Mouse (Mus musculus) embryo, embryonic 9.5 days (tissue): ENCODE data around the gene Pim1.
A peak's percentile ranks its signal among the peaks of the same experiment; 100 is the strongest.
"Not testable (repeated sequence)": the region's sequence is repeated elsewhere in the genome, so short reads cannot be mapped to it uniquely, and the experiment has no call there.

ENCODE experiments used
- DNase-seq: peaks from one replicate; pipeline ENCODE4 v3.0.0-alpha.2; 2017; ENCODE audit errors: extremely low spot score

Gene Pim1

GRCm38 (mm10) chr17:29494062-29494731 is 3.6 kb downstream of the Pim1 start:
- DNase-seq = no peak

GRCm38 (mm10) chr17:29494732-29495076 is 4.2 kb downstream of the Pim1 start:
- no peak for DNase-seq

DNA sequence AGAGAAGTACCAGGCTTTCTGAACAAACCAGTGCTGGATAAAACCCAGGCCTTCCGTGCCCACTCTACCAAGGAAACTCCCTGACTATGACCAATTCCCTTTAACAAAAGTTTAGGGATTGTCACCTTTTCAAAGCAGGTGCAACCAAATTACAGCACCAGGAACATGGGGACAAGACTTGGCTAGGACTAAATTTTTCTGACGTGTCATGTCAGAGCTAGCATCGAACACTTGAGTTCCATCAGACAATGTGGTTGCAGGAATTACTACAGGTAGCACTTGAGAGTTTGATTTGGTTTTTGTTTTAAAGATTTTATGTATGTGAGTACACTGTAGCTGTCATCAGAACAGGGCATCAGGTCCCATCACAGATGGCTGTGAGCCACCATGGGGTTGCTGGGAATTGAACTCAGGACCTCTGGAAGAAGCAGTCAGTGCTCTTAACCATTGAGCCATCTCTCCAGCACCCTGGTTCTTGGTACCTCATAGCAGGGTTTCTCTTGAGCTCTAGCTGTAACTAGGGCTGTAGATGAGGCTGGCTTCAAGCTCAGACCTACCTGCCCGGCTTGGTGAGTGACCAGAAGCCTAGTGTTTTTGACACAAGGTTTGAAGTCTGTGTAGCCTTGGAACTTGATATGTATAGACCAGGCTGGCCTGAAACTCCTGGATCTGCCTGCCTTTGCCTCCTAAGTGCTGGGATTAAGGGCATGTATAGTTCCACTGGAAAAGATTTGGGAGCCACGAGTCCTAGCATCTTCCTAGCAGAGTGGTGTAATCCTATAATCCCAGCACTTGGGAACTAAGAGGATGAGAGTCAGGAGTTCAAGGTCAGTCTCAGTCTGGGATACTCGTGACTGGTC is 5.9 kb downstream of the Pim1 start:
- DNase-seq = no peak

GRCm38 (mm10) chr17:29497071-29497354 is 6.5 kb downstream of the Pim1 start:
- DNase-seq = no peak

GRCm38 (mm10) chr17:29497481-29497880 is 6.9 kb downstream of the Pim1 start:
- DNase-seq = not testable (repeated sequence)

- DNase-seq = no peak
Observed at GRCm38 (mm10) chr17:29498028-29498427, 7.5 kb downstream of the Pim1 start.

GRCm38 (mm10) chr17:29498952-29499351 is 8.4 kb downstream of the Pim1 start:
- not testable (repeated sequence) for DNase-seq

GRCm38 (mm10) chr17:29499511-29499910 is 9.0 kb downstream of the Pim1 start:
- DNase-seq = no peak

GRCm38 (mm10) chr17:29500243-29500740 is 9.7 kb downstream of the Pim1 start:
- no peak for DNase-seq

DNA sequence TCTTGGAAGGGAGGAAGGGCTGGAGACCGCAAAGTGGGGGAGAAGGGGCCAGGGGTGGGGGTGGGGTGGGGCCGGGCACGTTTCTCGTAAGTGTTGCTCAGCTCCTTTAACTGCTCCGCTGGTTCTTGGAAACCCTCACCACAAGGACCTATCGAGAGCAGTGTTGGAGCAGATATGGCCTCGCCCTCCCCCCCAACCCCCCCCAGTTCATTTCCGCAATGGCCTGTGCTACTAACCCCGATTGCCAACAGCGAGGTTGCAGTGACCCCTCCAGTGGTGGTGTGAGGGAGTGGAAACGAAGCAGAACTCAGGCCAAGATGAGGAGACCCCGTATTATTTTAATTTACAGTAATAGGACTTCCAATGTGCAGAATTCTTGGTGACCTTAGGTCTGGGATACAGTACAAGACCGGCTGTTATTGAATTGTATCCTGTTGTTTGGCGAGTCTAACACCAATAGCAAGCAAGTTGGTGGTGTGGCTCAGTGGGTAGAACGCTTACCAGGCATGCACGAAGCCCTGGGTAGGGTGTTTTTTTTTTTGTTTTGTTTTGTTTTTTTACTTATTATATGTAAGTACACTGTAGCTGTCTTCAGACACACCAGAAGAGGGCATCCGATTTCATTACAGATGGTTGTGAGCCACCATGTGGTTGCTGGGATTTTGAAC is 10.4 kb downstream of the Pim1 start:
- no peak for DNase-seq

DNA sequence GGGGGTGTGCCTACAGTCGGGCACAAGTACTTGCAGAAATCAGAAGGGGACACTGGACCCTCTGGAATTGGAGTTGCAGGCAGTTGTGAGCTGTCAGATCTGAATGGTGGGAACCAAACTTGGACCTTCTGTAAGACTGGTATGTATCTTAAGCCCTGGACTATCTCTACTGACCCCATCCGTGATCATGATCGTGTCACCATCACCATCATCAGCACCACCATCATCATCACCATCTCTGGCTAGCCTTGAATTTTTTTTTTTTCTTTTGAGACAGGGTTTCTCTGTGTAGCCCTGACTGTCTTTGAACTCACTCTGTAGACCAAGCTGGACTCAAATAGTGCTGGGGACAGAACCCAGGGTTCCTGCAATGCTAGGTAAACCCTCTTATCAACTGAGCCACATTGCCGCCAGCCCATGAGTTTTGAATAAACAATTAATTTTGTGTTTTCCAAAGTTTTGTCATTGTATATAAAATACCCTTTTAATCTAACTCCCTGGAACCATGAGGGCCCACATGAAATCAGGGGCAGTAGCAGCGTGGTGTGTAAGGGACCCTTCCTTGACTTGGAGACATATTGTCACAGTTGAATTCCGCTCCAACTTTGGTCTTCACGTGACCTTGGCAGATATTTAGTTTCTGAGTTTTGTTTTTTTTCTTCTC is 11.6 kb downstream of the Pim1 start:
- no peak for DNase-seq

DNA sequence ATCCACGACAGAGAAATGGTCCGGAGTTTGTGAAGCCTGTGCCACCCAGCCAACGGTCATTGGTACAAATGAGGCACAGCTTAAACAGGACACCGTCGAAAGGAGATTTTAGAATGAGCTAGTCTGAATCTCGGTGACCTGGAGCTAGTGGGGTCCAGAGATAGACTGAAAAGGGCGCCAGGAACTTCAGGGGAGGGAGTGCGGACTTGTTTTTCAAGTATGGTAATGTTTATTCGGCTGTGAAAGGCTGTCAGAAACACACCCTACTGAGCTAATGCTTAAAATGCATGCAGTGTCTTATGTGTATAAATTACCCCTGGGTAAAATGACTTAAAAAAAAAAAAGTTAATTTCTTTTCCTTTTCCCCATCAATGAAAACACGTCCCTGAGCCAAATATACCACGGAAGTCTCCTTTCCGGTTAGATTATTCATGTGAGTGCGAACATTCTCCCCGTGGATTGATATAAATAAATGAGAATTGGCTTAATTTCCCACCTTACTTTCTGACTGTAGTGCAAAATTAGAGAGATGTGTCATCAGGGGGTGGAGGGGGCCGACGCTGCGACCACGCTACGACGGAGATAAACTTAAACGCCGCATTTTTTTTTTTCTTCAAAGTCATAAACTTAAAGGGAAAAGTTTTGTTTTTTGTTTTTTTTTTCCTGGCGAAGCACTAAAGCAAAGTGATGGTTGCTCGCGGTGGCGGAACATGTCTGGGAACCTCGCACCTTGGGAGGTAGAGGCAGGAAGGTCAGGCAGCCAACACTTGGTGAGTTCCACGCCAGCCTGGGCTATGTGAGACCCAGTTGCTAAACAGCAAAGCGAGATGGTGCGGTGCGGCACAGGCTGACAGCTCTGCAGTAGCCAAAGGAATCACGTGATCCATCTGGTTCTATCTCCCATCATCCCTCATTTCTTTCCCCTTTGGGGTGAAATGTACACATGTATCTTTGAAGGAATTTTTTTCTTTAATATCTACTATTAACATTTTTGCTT is 12.4 kb downstream of the Pim1 start:
- DNase-seq = no peak

DNA sequence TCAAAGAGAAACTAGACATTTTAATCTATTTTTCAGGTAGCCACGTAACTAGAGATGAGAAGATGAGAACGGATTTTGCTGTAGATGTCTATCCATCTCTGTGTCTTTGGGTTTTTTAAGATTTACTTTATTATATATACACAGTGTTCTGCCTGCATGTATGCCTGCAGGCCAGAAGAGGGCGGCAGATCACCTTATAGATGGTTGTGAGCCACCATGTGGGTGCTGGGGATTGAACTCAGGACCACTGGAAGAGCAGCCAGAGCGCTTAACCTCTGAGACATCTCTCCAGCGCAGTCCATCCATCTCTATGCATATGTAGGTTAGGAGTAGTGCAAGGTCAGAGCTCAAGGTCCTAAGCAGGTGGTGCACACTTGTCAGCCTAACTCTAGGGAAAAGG is 13.1 kb downstream of the Pim1 start:
- DNase-seq = no peak

GRCm38 (mm10) chr17:29508927-29509608 is 18.5 kb downstream of the Pim1 start:
- no peak for DNase-seq

GRCm38 (mm10) chr17:29510691-29511090 is 20.1 kb downstream of the Pim1 start:
- no peak for DNase-seq

DNA sequence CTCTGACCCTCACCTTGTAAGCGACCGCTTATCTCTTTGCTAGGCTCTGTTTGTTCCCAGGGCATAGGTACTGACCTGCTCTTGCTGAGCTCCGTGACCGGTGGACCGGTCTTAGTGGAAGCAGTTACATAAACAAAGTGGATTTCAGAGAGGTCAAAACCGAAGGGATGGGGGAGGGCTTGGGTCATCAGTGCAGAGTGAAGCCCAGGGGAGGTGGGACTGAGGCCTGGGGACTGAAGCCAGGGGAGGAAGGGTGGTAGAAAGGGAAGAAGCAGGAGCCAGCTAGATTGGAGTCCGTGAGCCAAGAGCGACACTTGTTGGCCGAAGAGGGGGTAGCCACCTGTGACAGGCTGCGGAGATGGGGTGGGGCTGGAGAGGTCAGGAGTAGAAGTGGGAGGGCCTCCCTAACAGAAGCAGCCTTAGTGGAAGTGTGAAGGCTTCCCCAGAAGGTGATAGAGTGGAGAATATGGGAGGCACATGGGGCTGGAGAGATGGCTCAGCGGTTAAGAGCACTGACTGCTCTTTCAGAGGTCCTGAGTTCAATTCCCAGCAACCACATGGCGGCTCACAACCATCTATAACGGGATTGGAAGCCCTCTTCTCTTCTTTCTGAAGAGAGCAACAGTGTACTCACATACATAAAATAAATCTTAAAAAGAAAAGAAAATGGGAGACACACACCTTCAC is 22.6 kb downstream of the Pim1 start:
- DNase-seq = peak; percentile 86

DNA sequence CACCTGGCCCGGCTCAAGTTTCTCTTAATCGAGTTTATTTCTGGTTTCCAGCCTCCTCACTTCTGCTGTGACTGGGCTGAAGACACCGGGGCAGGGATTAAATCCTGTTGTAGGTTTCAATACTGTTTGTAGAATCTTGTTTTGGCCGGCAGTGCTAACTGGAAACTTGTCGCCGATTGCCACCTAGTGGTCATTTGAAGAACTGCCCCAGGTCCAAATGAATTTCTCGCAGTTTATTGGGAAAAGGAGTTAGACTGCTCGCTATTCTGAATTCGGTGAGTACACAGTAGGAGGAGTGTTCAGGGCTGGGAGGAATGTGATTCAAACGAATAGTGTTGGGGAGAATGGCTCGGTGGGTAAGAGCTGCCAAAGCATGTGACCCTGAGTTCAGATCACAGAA is 23.9 kb downstream of the Pim1 start:
- DNase-seq = peak; percentile 79

DNA sequence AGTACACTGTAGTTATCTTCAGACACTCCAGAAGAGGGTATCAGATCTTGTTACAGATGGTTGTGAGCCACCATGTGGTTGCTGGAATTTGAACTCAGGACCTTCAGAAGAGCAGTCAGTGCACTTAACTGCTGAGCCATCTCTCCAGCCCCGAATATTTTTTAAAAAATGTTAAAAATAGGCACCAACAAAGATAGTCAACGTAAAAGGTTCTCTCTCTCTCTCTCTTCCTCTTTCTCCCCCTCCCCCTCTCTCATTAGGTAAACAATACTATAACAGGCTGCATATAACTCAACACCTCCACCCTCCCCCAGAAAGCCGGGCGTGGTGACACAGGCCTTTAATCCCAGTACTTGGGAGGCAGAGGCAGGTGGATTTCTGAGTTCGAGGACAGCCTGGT is 28.1 kb downstream of the Pim1 start:
- not testable (repeated sequence) for DNase-seq

- no peak for DNase-seq
Observed at GRCm38 (mm10) chr17:29519731-29520130, 29.2 kb downstream of the Pim1 start.

DNA sequence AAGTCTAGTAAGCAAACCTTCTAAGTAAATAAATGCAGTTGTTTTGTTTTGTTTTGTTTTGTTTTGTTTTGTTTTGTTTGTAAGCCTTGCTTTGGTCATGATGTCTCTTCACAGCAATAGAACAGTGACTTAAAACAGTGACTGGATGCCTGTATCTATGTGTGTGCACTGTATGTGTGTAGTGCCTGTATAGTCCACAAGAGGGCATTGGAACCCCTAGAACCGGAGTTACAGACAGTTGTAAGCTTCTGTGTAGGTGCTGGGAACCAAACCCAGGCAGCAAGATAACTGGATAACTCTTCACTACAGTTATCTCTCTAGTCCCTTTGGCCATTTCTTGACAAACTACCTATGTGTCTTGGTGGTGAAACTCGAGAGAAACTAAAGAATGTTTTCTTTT is 35.1 kb downstream of the Pim1 start:
- no peak for DNase-seq
